Mouse (Mus musculus) bone marrow macrophage, adult 2 months (primary cell): ENCODE data around the gene Gm26920.

Experiments used
- CTCF ChIP-seq: IDR thresholded peaks from 2 replicates; pipeline ENCODE4 v1.5.1; 2012; ENCODE audit warnings: low read depth, mild to moderate bottlenecking, low read length, moderate library complexity
- POLR2A ChIP-seq: IDR thresholded peaks from 2 replicates; pipeline ENCODE4 v1.6.1; 2012; ENCODE audit warnings: mild to moderate bottlenecking, low read depth, low read length, borderline replicate concordance

DNA sequence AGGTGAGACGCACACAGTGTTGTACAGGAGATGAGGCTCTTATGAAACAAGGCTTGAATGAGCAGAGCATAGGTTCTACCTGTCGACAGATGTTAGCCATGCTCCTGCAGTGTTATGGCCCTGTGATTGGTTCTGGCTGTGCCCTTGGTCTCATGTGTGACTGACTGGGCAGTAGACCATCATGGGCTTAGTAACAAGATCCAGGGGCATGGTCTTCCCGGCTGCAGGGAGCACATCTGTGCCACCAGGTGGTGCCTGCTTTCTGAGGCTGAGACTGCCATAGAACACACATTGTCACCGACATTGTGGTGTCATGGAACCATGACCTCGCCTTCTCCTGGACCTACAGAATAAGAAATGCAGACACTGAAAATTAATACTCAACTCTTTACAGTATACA lies 64.9 kb downstream of the Gm26920 start:
- TF ChIP-seq POLR2A (no peak), CTCF (no peak)
